Mouse (Mus musculus) heart, embryonic 12.5 days (tissue): ENCODE results near the gene Dnajc12. TPM values are rescaled to one million over a fixed set of nuclear protein-coding genes. Genes with fewer than 3 reads are reported as not detected.

Source experiments
- polyA plus RNA-seq: library from polyadenylated mRNA; unstranded; fragments of >200 nt; fragmentation: Nextera tagmentation; extraction: Ambion mirVana; gene quantifications from 2 replicates; pipeline ENCODE4 v1.2.1, GENCODE M21; 2016

The Dnajc12 gene
- polyA plus RNA-seq, 1 experiment from 2014 or later, result 8.2 TPM

Other genes starting within 250 kb of the Dnajc12 start
- 6.3 and 7.2 TPM in 2 replicates for gene Mypn, start 178.5 kb upstream of the Dnajc12 start, polyA plus RNA-seq
- 29.9 and 32.1 TPM in 2 replicates for gene Herc4, start 138.6 kb upstream of the Dnajc12 start, polyA plus RNA-seq
- 4.7 and 4.8 TPM in 2 replicates for gene Sirt1, start 739 bp upstream of the Dnajc12 start, polyA plus RNA-seq
- 0.53 TPM in 1 of 2 replicates, not detected in the other for gene Gm7075, start 39.3 kb downstream of the Dnajc12 start, polyA plus RNA-seq
- gene Ctnna3, start 47.7 kb downstream of the Dnajc12 start, polyA plus RNA-seq, result 24.0 and 27.3 TPM in 2 replicates